Mouse (Mus musculus) erythroblast, embryonic 14.5 days (primary cell): ENCODE measurements at regions not wholly inside any gene's neighbourhood (a gene's known extent, or its start where the extent isn't known, plus 50 kb on each side); places are given as distances from the start of the nearest gene placed in this dataset.

Source experiments
- H3K27me3 ChIP-seq: 2 replicates; pipeline ENCODE4 v1.6.1; 2012; ENCODE audit warnings: inconsistent platforms; ENCODE audit not compliant: control insufficient read depth
- H3K36me3 ChIP-seq: 2 replicates; pipeline ENCODE4 v1.6.1; 2012; ENCODE audit warnings: mild to moderate bottlenecking, inconsistent platforms; ENCODE audit not compliant: control insufficient read depth
- H3K4me1 ChIP-seq: 2 replicates; pipeline ENCODE4 v1.6.1; 2012; ENCODE audit warnings: inconsistent platforms; ENCODE audit not compliant: control insufficient read depth
- H3K4me3 ChIP-seq: replicated peaks from 2 replicates; pipeline ENCODE3; 2012; ENCODE audit warnings: moderate library complexity, mild to moderate bottlenecking, inconsistent platforms
- H3K9me3 ChIP-seq: 2 replicates; pipeline ENCODE4 v1.6.1; 2012; ENCODE audit warnings: low read length, inconsistent platforms, mixed read lengths; ENCODE audit not compliant: control insufficient read depth
- GATA1 ChIP-seq: IDR thresholded peaks from 2 replicates; pipeline ENCODE4 v1.6.1; 2012; ENCODE audit warnings: low read length, inconsistent platforms, mixed read lengths
- TAL1 ChIP-seq: IDR thresholded peaks from 3 replicates; pipeline ENCODE4 v1.6.1; 2012; ENCODE audit warnings: low read length, inconsistent platforms, mixed read lengths

DNA sequence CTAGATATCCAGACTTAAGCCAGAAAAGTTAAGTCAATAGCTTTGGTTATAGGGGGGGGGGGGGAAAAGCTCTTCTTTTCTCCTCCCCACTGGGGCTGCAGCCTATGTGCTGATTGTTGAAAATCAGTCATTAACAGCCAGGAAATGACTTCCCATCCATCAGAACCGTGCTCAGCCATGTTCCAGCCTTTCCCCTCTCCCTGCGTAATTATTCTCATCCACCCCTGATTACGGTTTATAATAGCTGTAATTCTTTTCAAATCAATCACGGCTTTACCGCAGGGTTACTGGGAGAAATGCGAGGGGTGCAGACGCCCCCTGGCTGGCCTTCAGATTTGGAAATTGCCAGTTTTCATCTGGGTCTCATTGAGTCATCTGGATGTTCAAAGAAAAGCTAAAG, 270.8 kb upstream of the Npvf start:
- Histone ChIP-seq H3K36me3 (no peaks in the 10 kb centered on the region), H3K27me3 (no peaks in the 10 kb centered on the region; the same call in 1 of the 2 replicates), H3K4me3 (no peak overlapping the region), H3K4me1 (no peaks in the 10 kb centered on the region), H3K9me3 (peaks cover 6% of the 10 kb centered on the region; the same call in 1 of the 2 replicates)
- TF ChIP-seq GATA1: no peak
- no peak for TF ChIP-seq TAL1

DNA sequence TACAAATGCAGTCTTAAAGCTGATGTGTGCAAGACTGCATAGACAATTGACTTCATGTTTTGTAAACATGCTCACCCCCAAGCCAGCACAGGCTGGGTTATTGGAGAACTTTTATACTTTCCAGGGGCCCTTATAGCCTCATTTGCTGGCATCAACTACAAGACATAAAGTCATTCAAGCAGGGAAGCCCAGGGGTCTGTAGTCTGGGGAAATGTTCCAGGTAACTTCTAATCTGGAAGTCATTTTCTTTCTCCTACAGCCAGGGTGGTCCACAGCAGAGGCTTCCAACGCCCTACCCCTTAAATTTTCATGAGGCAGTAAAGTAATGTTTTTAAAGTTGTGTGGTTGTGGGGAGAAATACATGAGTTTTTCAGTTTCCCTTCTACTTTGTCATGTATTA, 272.1 kb upstream of the Npvf start:
- Histone ChIP-seq H3K4me1 (no peaks in the 10 kb centered on the region), H3K36me3 (no peaks in the 10 kb centered on the region), H3K4me3 (no peak overlapping the region), H3K27me3 (no peaks in the 10 kb centered on the region; the same call in 1 of the 2 replicates), H3K9me3 (peaks cover 6% of the 10 kb centered on the region; the same call in 1 of the 2 replicates)
- no peak for TF ChIP-seq GATA1
- TF ChIP-seq TAL1: no peak

DNA sequence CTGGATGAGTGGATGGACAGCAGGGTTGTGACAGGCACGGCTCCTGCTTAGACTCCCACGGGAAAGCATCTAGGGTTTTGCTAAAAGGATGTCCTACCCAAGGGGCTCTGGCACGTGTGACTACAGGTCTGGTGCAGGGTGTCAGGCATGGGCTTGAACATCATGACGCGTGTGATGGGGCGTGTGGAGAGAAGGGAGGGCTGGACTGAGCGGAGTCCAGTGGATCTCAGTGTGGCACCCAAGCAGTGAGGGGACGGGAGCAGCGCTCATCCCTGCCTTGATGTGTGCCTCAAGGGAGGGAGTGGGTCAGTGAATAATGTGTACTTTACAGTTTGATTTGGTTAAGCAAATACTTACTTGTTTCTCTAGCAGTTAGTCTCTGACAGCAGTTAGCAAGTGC, 275.3 kb upstream of the Npvf start:
- H3K4me3 ChIP-seq: no peak overlapping the region
- H3K4me1 ChIP-seq: no peaks in the 10 kb centered on the region
- peaks cover 6% of the 10 kb centered on the region; the same call in 1 of the 2 replicates for H3K9me3 ChIP-seq
- no peaks in the 10 kb centered on the region for H3K36me3 ChIP-seq
- no peaks in the 10 kb centered on the region; the same call in 1 of the 2 replicates for H3K27me3 ChIP-seq
- TF ChIP-seq TAL1 (no peak), GATA1 (no peak)

DNA sequence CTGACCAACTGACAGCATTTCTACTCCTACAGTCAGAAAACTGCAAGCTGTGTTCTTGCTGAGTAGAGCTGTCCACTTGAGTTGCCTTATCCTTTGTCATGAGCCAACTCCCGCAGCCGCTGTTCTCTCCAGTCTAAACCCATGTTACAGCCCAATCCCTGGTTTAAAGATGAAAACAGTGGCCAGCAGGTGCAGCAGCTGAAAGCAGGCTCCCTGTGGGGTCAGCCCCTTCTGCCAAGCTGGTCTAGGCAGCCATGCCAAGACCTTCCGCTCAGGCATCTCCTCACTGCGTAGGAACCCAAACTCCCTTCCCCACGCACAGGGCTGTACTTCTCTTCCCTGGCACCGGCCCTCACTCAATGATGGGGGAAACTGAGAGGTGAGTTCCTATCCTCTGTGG, 279.3 kb upstream of the Npvf start:
- H3K27me3 ChIP-seq: no peaks in the 10 kb centered on the region; the same call in 1 of the 2 replicates
- 0 out of 2 replicates have a peak, but pooled peaks cover 3% of the 10 kb centered on the region for H3K9me3 ChIP-seq
- TF ChIP-seq GATA1 (no peak), TAL1 (no peak)
- no peaks in the 10 kb centered on the region for H3K36me3 ChIP-seq
- no peaks in the 10 kb centered on the region for H3K4me1 ChIP-seq
- H3K4me3 ChIP-seq: no peak overlapping the region

DNA sequence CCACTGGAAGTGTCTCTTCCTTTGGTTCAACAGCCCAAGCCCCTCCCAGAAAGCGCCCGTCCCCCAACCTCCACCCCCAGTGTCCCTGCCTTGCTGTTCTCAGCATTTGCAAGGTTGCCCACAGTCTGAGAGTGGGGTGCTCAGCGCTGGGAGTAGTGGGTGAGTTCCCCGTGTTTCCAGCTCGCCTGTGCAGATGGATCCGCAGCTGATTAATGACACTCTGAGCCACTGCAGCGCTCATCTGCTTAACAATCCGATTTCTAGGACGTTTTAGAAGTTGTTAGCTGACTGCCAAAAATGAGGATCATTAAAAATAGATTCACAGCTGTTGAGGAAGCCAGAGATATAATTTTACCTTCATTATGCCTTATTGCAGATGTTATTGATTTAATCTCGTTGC, 280.0 kb upstream of the Npvf start:
- Histone ChIP-seq H3K4me3 (no peak overlapping the region), H3K27me3 (no peaks in the 10 kb centered on the region; the same call in 1 of the 2 replicates), H3K4me1 (no peaks in the 10 kb centered on the region), H3K9me3 (0 out of 2 replicates have a peak, but pooled peaks cover 2% of the 10 kb centered on the region), H3K36me3 (no peaks in the 10 kb centered on the region)
- TF ChIP-seq GATA1 (no peak), TAL1 (no peak)

DNA sequence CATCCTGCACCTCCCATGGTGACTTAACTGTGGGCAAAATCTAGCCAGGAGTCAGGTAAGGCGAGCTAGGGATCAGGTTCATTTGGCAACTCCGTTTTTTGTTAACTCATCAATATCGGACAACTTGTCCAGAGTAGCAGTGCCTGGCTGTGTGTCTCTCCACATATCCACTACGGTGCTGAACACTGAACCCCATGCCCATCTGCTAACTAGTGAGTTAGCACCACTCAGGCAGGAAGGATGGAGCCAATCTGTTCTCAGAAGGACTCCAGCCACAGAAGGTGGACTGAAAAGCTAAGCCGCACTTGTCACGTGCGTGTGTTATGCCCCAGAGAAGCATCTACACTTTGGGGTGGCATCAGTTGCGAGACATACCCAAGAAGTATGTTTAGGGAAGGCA, 282.1 kb upstream of the Npvf start:
- no peaks in the 10 kb centered on the region for H3K27me3 ChIP-seq
- TF ChIP-seq GATA1 (no peak), TAL1 (no peak)

DNA sequence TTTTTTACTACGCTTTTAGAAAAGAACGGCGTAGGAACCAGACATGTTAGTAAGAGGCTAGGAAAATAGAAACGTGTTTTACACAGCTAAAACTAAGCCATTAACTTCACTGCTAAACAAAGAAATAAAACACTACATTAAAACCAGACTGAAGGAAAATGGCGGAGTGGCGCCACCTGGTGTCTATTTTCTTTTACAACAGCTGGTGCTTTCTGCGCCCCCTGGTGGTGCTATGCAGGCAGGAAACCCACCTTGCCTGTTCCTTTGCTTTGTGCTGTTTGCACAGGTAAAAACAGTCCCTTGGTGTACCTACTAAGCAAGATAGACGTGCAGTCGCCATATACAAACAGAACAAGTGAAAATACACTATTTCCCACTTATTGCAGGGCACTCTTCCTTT, 282.9 kb upstream of the Npvf start:
- no peak for TF ChIP-seq TAL1
- no peak for TF ChIP-seq GATA1

More for the DNA sequence above, 282.1 kb upstream of the Npvf start:
- Histone ChIP-seq H3K4me1 (no peaks in the 10 kb centered on the region), H3K36me3 (no peaks in the 10 kb centered on the region), H3K9me3 (no peaks in the 10 kb centered on the region), H3K4me3 (no peak overlapping the region)

DNA sequence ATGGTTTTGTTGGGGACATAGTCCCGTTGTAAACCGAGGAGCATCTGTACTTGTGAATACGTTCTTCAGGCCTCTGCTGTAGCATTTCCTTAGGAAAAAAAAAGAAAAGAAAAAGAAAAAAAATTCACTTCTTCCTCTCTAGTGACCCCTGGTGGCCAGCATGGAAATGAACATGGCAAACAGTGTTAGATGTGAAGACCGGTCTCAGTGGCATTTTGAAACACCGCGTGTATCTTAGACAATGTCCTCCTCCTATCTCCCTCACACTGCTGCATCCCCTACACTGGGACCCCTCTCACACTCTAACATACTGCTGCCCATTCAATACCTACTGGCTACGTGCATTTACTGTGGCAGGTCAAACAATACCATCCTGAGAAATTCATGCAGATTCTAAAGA, 284.6 kb upstream of the Npvf start:
- Histone ChIP-seq H3K27me3 (no peaks in the 10 kb centered on the region), H3K4me3 (no peak overlapping the region), H3K4me1 (no peaks in the 10 kb centered on the region), H3K36me3 (no peaks in the 10 kb centered on the region), H3K9me3 (no peaks in the 10 kb centered on the region)
- TF ChIP-seq TAL1 (no peak), GATA1 (no peak)

More for the DNA sequence above, 282.9 kb upstream of the Npvf start:
- H3K27me3 ChIP-seq: no peaks in the 10 kb centered on the region
- H3K9me3 ChIP-seq: no peaks in the 10 kb centered on the region
- no peaks in the 10 kb centered on the region for H3K4me1 ChIP-seq
- no peak overlapping the region for H3K4me3 ChIP-seq
- no peaks in the 10 kb centered on the region for H3K36me3 ChIP-seq

DNA sequence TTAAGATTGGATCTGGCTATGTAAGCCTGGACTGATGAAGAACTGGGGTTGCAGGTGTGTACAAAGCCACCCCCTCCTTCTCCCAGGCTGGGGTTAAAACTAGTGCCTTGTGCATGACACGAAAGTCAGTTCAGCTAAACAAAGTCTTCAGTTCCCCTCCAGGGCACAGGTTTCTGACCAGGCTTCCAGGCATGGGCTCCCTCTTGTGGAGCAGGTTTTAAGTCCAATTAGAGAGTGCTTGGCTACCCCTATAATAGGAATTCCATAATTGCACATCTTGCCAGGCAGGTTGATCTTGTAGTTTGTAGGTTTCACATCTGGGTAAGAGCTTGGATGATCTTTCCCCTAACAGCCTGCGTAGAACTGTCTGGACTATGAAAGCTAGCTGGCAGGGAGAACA, 285.2 kb upstream of the Npvf start:
- H3K9me3 ChIP-seq: no peaks in the 10 kb centered on the region
- H3K4me3 ChIP-seq: no peak overlapping the region
- no peaks in the 10 kb centered on the region for H3K4me1 ChIP-seq
- no peaks in the 10 kb centered on the region for H3K27me3 ChIP-seq
- no peaks in the 10 kb centered on the region for H3K36me3 ChIP-seq
- TF ChIP-seq GATA1 (no peak), TAL1 (no peak)

DNA sequence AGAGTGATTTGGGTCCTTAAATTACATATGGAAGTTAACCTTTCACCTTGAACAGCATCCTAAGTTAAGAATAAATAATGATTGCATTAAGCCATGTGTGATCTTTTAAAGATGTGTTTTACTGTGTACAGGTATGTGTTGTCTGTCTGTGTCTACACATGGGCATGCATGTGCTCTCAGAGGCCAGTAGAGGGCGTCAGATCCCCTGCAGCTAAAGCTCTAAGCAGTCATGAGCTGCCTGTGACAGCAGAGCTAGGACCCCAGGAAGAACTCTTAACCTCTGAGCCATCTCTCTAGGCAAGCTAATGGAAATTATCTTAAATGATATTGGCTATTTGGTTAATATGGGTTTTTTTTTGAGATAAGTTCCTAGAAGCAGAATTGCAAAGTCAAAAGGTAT, 285.9 kb upstream of the Npvf start:
- no peaks in the 10 kb centered on the region for H3K36me3 ChIP-seq
- no peaks in the 10 kb centered on the region for H3K9me3 ChIP-seq
- no peak for TF ChIP-seq GATA1
- no peak for TF ChIP-seq TAL1
- no peaks in the 10 kb centered on the region for H3K4me1 ChIP-seq
- no peak overlapping the region for H3K4me3 ChIP-seq
- no peaks in the 10 kb centered on the region for H3K27me3 ChIP-seq
